Mouse (Mus musculus) limb, embryonic 13.5 days (tissue): ENCODE data around the gene 6430628N08Rik. TPM values are rescaled to one million over a fixed set of nuclear protein-coding genes. Genes with fewer than 3 reads are reported as not detected.

Source experiments
- ATAC-seq: fragments of 200-750 bp; cut with Nextera tagmentation; 2 replicates; pipeline ENCODE4 v1.8.0; 2017; ENCODE audit warnings: low read depth, moderate number of reproducible peaks, moderate TSS enrichment; ENCODE audit not compliant: low FRiP score
- H3K27ac ChIP-seq: fragments of 300-500 bp; sonication (generic); 2 replicates; pipeline ENCODE4 v1.5.1; 2015; ENCODE audit warnings: inconsistent platforms, mild to moderate bottlenecking, moderate library complexity
- H3K27me3 ChIP-seq: fragments of 300-500 bp; sonication (generic); 2 replicates; pipeline ENCODE4 v1.6.1; 2015; ENCODE audit warnings: mild to moderate bottlenecking, inconsistent platforms
- H3K36me3 ChIP-seq: fragments of 300-500 bp; sonication (generic); 2 replicates; pipeline ENCODE4 v1.6.1; 2015; ENCODE audit warnings: inconsistent platforms, mild to moderate bottlenecking, moderate library complexity
- H3K4me1 ChIP-seq: fragments of 300-500 bp; sonication (generic); 2 replicates; pipeline ENCODE4 v1.6.1; 2015; ENCODE audit warnings: inconsistent platforms
- H3K4me2 ChIP-seq: fragments of 300-500 bp; sonication (generic); replicated peaks from 2 replicates; pipeline ENCODE4 v1.6.1; 2015; ENCODE audit warnings: inconsistent platforms, mild to moderate bottlenecking, moderate library complexity
- H3K4me3 ChIP-seq: fragments of 300-500 bp; sonication (generic); 2 replicates; pipeline ENCODE4 v1.5.1; 2015; ENCODE audit warnings: moderate library complexity, mild to moderate bottlenecking, inconsistent platforms
- H3K9ac ChIP-seq: fragments of 300-500 bp; sonication (generic); 2 replicates; pipeline ENCODE4 v1.6.1; 2015; ENCODE audit warnings: mild to moderate bottlenecking, inconsistent platforms
- H3K9me3 ChIP-seq: fragments of 300-500 bp; sonication (generic); 2 replicates; pipeline ENCODE4 v1.6.1; 2016; ENCODE audit warnings: inconsistent platforms
- WGBS: fragments of 180-500 bp; shearing (Covaris S2); methylation state at CpG from one replicate; pipeline ENCODE4 v1.1.7; 2015; 5-methylcytosine and 5-hydroxymethylcytosine counted together
- polyA plus RNA-seq: library from polyadenylated mRNA; unstranded; fragments of >200 nt; fragmentation: Nextera tagmentation; extraction: Ambion mirVana; gene quantifications from 2 replicates; pipeline ENCODE4 v1.2.1, GENCODE M21; 2015

Gene 6430628N08Rik
- polyA plus RNA-seq, 1 experiment from 2014 or later = not detected

DNA sequence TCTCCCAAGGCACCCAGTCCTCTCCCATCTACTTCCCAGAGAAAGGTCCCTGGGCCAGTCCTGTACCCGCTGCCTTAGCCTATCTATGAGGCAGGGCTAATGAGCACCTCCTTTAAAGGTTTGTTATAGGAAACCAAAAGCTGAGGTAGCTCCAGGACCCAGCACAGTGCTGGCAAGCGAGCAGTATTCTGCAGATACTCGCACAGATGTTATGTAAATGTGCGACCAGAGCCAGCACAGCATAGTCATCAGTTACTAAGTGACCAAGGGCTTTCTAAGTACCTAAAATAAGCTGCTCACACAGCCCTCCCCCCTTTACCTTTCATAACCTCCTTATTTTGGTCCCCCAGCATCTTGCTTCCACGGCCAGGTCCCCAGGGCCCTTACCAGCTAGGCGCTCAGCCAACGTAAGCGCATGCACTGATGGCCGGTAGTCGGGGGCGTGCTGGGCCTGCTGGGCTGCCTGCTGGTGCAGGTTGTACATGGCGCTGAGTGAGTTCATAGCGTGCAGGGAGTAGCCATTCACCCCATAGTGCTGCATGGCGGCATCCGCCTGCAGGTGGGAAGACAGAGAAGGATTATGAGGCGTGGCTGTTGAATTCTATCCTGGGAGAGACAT lies 32.9 kb downstream of the 6430628N08Rik start:
- Histone ChIP-seq H3K4me3 (no peak overlapping the region), H3K4me2 (no peak overlapping the region), H3K9ac (no peak overlapping the region), H3K27ac (no peak overlapping the region), H3K36me3 (no peaks in the 10 kb centered on the region), H3K4me1 (no peaks in the 10 kb centered on the region), H3K9me3 (no peaks in the 10 kb centered on the region), H3K27me3 (peaks cover 91% of the 10 kb centered on the region)
- 78% methylated on average over 16 of the region's 16 CpGs for WGBS
- ATAC-seq = no peak; the same call in 1 of the 2 replicates

DNA sequence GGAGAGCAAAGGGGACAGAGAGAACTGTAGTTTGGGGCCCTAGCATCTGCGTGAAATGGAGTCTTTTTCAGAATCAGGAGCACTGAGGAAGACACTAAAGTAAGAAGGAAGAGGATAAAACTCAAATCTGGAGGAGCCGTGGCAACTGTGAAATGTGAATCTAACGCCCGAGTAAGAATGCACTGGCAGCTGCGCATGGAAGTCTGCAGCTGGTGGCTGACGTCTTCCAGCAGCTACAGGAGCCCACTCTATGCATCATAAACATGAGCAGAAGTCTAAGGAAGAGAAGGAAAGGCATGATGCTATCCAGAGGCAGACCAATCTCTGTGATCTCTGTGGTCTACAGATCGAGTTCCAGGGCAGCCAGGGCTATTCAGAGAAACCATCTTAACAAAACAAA lies 37.2 kb downstream of the 6430628N08Rik start:
- Histone ChIP-seq H3K27me3 (peaks cover 96% of the 10 kb centered on the region), H3K36me3 (no peaks in the 10 kb centered on the region), H3K27ac (no peak overlapping the region), H3K4me1 (0 out of 2 replicates have a peak, but pooled peaks cover 3% of the 10 kb centered on the region), H3K4me2 (no peak overlapping the region), H3K9ac (no peak overlapping the region), H3K9me3 (no peaks in the 10 kb centered on the region), H3K4me3 (no peak overlapping the region)
- 39% methylated on average over 7 of the region's 7 CpGs for WGBS
- ATAC-seq = no peak

DNA sequence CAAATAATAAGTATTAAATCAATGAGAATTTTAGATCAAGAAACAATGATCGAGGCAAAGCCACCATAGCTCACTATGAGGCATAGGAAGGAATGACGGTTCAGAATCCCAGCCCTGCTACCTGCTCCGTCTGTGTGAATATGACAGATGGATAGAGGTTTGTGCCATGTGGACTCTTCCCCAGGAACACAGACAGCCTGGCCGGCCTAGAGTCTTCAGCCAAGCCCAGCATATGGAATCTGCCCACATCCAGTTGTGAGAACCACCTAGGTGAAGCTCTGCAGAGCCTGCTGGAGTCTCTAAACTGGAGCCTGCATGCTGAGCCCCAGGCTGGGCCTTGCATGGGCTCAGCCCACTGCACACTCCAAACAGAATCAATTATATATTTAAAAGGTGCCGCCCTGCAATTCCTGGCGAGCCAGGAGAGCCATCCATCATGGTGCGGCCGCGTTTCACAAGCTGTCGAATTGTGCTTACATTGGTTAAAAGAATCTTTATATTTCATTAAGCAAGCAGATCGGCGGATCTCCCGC lies 41.2 kb downstream of the 6430628N08Rik start:
- peaks cover 100% of the 10 kb centered on the region for H3K27me3 ChIP-seq
- ATAC-seq = no peak
- no peak overlapping the region for H3K9ac ChIP-seq
- 39% methylated on average over 13 of the region's 13 CpGs for WGBS
- H3K4me2 ChIP-seq = no peak overlapping the region
- no peak overlapping the region for H3K4me3 ChIP-seq
- H3K4me1 ChIP-seq = peaks cover 18% of the 10 kb centered on the region
- H3K9me3 ChIP-seq = no peaks in the 10 kb centered on the region
- no peaks in the 10 kb centered on the region for H3K36me3 ChIP-seq
- H3K27ac ChIP-seq = no peak overlapping the region

DNA sequence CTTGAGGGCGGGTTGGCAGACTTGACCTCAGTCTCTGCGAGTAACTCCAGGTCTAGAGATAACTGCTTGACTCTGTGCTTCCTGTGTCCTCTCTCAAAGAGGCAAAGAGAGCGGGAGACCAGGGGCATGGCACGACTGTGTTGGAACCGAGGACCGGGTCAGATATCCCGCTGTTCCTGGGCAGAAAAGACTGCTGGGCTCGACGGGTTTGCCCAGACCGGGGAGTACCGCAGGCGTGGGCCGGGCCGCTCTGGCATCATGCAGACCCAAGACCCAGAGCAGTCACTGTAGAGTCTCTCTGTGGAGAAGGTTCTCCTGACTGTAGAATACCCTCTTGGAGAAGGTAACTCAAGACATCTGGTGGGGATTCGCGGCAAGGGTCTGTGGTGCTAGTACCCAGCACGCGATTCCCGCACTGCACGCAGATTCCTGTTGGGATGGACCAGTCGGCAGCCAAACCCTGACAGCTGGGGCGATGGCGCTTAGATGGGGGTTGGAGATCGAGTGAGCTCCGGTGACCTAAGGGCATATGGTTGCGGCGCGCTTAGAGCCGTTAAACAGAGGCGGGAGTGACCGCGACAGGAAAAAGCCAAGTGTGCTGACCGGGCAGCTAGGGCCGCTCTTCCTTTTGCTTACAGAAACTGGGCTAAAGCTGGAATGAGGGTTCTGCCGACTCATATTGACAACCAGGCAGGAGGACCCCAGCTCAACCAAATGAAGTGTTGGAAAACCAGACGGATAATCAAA lies 45.5 kb downstream of the 6430628N08Rik start:
- under 1% methylated on average over 36 of the region's 36 CpGs for WGBS
- Histone ChIP-seq H3K27ac (no peak overlapping the region), H3K9me3 (no peaks in the 10 kb centered on the region), H3K27me3 (peaks cover 100% of the 10 kb centered on the region), H3K9ac (no peak overlapping the region; the same call in 1 of the 2 replicates), H3K4me1 (peaks cover 39% of the 10 kb centered on the region), H3K4me2 (peak overlapping the region; percentile 11; the same call in 1 of the 2 replicates), H3K36me3 (no peaks in the 10 kb centered on the region), H3K4me3 (no peak overlapping the region; the same call in 1 of the 2 replicates)
- ATAC-seq = no peak

DNA sequence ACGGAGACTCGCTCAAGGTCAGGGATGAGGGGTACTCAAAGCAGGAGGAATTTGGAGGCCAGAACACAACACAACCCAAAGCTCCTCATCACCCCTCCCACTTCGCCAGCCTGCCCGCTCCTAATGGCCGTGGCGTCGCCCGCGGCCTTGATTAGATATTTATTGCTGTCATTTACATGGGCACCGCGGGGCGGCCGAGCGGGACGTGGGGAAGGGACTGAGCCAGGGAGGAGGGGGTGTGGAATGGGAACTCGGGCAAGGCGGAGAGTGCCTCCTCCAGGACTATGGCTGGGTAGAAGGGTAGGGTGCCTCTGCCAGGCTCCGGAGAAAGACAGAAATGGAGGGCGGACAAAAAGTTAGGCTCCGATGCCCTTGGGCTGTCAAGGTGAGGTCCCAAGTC lies 46.2 kb downstream of the 6430628N08Rik start:
- Histone ChIP-seq H3K4me1 (peaks cover 38% of the 10 kb centered on the region), H3K4me3 (peak overlapping the region; percentile 12; the same call in 1 of the 2 replicates), H3K9ac (no peak overlapping the region; the same call in 1 of the 2 replicates), H3K36me3 (no peaks in the 10 kb centered on the region), H3K27me3 (peaks cover 100% of the 10 kb centered on the region), H3K9me3 (no peaks in the 10 kb centered on the region), H3K4me2 (peak overlapping the region; percentile 11; the same call in 1 of the 2 replicates), H3K27ac (no peak overlapping the region)
- no peak for ATAC-seq
- WGBS = 1% methylated on average over 20 of the region's 20 CpGs

DNA sequence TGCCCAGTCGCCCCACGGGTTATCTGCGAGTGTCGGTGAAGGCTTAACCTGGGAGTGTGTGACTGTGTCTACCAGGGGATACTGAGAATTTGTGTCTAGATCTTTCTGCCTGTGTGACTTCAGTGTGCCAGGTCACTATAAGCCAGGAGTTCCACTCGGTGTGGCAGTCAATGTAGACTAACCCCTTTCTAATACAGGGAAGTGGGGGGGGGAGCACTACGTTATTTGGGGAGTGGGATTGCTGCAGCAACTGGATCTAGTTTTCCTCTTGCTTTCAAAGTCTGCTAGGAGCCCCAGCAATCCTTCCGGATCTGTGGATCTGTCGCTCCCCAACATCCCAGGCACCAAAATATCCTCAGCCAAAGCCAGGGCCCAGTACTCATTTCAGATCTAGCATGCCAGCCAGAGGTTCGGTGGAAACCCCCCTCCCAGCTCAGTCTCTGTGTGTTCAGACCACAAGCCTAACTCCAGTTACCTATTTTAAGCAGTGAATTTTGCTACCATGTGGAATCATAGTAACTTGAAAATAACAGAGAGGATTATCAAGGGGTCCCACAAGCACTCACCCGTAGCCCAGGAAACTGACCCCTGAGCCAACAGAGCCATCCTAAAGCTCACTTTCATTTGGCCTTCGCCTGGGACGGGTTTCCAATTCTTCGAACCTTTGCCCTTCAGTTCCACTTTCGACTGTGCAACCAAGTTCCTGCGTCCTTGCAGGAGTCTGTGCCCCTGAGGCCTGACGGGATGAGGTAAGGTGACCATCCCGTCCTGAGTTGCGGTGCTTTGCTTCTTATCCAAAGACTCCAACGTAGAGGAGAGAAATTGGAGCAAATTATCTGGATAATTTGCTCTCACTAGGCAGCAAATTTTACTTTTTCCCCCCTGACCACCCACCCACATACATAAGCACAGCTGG lies 46.9 kb downstream of the 6430628N08Rik start:
- Histone ChIP-seq H3K4me1 (peaks cover 35% of the 10 kb centered on the region), H3K4me2 (no peak overlapping the region), H3K9me3 (no peaks in the 10 kb centered on the region), H3K9ac (no peak overlapping the region), H3K4me3 (no peak overlapping the region), H3K27me3 (peaks cover 100% of the 10 kb centered on the region), H3K27ac (no peak overlapping the region), H3K36me3 (no peaks in the 10 kb centered on the region)
- 5% methylated on average over 19 of the region's 19 CpGs for WGBS
- ATAC-seq = no peak

DNA sequence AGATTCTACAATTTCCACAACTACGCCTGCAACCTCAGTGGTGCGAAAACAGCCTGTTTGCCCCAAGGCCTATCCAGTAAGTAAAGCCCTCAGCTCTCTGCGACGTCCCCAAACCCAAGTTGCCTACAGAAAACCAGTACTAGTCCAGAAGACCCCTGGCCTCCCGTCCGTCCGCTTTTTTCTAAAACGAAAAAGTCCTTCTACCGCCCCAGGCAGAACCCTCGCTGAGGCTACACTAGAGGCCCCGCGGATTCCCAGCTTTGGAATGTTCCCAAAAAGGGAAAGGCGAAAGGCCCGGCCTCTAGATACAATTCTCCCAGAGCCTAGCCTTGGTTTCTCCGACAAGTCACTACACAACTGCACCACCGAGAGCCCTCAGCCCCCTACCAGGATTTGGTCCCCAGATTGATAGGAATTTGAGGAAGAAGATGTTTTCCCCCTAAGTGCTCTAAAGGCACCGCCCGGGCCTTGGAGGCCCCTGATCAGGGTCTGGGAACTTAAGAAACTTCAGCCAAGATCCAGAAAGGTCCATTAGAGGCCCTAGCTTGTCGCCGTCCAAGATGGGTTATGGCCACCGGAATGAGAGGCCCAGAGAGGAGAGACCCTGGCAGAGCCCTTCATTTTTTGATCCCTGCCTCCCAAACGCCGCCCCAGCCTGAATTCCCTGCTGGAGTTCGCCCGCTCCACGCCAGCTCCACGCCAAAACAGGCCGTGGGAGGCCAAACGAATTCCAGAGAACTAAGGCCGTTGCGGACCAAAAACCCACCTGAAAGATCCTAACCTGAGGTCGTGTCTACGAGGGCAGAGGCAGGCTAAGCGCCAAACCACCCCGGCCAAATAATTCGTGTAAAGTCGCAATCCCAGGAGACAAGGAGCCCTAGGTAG lies 48.1 kb downstream of the 6430628N08Rik start:
- ATAC-seq = no peak
- no peaks in the 10 kb centered on the region for H3K9me3 ChIP-seq
- peak overlapping the region; percentile 45 for H3K4me3 ChIP-seq
- no peak overlapping the region for H3K9ac ChIP-seq
- peaks cover 100% of the 10 kb centered on the region for H3K27me3 ChIP-seq
- H3K27ac ChIP-seq = no peak overlapping the region
- WGBS = 2% methylated on average over 37 of the region's 37 CpGs
- H3K4me2 ChIP-seq = peak overlapping the region; percentile 68
- no peaks in the 10 kb centered on the region for H3K36me3 ChIP-seq
- peaks cover 36% of the 10 kb centered on the region for H3K4me1 ChIP-seq

DNA sequence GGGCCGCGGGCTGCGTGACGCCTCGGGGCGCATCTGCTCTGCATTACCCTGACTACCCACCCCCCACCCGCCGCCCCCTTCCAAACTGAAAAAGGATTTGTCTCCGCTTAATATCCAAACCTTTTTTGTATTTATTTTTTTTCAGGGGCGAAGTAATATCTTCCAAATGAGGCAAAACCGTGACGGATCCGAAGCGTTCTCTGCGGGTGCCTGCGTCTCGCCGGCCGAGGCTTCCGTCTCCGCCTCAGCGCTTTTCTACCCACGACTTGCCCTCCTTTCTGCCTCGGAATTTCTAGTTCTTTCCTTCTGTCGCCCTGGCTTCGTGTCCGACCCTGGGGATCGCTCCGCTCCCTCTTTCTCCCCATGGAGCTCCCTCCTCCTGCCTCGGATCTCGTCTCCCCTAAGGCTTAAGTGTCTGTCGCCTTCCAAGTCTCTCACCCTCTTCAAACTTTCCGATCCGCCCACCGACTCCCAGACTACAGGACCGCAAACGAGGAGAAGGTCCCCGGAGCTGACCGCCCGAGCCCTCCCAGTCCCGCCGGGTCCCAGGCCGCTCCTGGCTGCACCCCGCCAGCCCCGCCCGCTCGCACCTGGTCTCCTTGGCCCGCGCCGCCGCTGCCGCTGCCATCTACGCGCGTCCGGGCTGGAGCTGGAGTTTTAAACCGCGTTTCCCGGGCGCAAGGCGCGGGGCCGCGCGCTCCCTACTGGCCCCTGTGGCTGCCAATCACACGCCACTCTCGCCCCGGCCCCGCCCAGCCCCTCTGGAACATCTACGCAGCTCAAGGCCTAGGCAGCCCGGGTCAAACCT lies 49.0 kb downstream of the 6430628N08Rik start, which contains the start of gene Dmbx1:
Gene Dmbx1 (minus strand): TSS at position 632 of the 808 bp plus-strand sequence.
- H3K4me1 ChIP-seq = peaks cover 43% of the 10 kb centered on the region
- H3K36me3 ChIP-seq = no peaks in the 10 kb centered on the region
- H3K4me3 ChIP-seq = peak within 1 kb of the TSS; percentile 45
- no peaks in the 10 kb centered on the region for H3K9me3 ChIP-seq
- H3K27ac ChIP-seq = no peak within 1 kb of the TSS
- under 1% methylated on average over 71 of the region's 71 CpGs for WGBS
- H3K27me3 ChIP-seq = peaks cover 100% of the 10 kb centered on the region
- H3K9ac ChIP-seq = no peak within 1 kb of the TSS
- peak within 1 kb of the TSS; percentile 68 for H3K4me2 ChIP-seq
- peak; percentile 34; the same call in 1 of the 2 replicates for ATAC-seq

DNA sequence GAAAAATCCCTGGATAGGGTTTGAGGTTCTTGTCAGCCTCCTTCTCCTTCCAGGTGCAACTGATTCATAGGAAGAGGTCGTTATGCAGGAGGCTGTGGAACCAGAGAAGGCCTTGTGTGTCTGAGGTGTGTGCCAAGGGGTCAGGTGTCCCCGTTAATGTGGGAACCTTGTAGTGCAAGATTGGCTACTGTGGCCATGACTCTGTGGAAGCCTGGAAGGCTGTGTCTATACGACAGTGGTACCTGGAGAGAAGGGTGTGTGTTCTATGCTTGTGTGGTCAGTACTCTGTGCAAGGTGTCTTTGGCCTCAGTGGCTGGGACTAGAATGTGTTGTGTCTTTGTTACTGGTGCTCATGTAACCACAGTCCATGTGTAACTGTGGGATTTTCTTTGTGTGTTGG lies 50.2 kb downstream of the 6430628N08Rik start:
- peaks cover 37% of the 10 kb centered on the region for H3K4me1 ChIP-seq
- H3K4me2 ChIP-seq = no peak overlapping the region
- no peak for ATAC-seq
- H3K36me3 ChIP-seq = no peaks in the 10 kb centered on the region
- H3K4me3 ChIP-seq = no peak overlapping the region
- no peak overlapping the region for H3K9ac ChIP-seq
- no peaks in the 10 kb centered on the region for H3K9me3 ChIP-seq
- 2% methylated on average over 3 of the region's 3 CpGs for WGBS
- peaks cover 100% of the 10 kb centered on the region for H3K27me3 ChIP-seq
- H3K27ac ChIP-seq = no peak overlapping the region

DNA sequence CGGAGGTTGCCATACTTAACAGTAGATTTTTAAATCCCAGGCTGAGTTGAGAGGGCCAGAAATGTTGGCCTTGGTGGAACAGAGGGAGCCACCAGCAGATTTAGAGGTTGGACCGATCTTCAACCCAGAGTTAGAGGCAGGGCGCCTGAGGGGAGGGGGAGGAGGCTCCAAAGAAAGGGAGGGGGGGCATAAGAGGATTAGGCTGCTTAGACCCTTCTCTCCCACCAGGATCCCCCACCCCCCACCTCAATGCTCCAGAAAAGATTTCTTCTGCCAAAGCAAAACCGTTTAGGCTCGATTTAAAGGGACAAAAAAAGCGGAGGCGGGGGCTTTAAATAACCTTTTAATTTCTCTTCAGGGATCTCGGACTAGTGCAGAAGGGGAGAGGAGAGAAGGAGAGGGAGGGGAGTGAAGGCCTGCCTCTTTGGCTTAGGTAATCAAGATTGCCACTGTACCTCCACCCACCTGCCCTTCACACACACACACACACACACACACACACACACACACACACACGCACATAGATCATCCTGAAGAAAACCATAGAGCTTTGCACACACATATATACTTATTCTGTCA lies 50.9 kb downstream of the 6430628N08Rik start:
- ATAC-seq = no peak
- Histone ChIP-seq H3K4me3 (no peak overlapping the region), H3K9me3 (no peaks in the 10 kb centered on the region), H3K27me3 (peaks cover 100% of the 10 kb centered on the region), H3K4me2 (no peak overlapping the region), H3K9ac (no peak overlapping the region), H3K36me3 (no peaks in the 10 kb centered on the region), H3K4me1 (peaks cover 31% of the 10 kb centered on the region), H3K27ac (no peak overlapping the region)
- WGBS = 5% methylated on average over 9 of the region's 9 CpGs
